Mouse (Mus musculus) frontal cortex, postnatal 36 days (tissue): ENCODE measurements around the gene Sstr3.

Experiments used
- DNase-seq, 2 experiments: peaks; one replicate each; pipeline ENCODE4 v3.0.0; 2022; ENCODE audit warnings: low spot score in 2 of 2

Gene Sstr3

GRCm38 (mm10) chr15:78559141-78559979 is 14.9 kb upstream of the Sstr3 start:
- DNase-seq: no peak

GRCm38 (mm10) chr15:78557693-78558535 is 13.4 kb upstream of the Sstr3 start:
- DNase-seq: no peak

GRCm38 (mm10) chr15:78554545-78555313 is 10.2 kb upstream of the Sstr3 start:
- no peak for DNase-seq

GRCm38 (mm10) chr15:78549189-78549734 is 4.8 kb upstream of the Sstr3 start:
- no peak for DNase-seq

GRCm38 (mm10) chr15:78548711-78549110 is 4.2 kb upstream of the Sstr3 start:
- DNase-seq: no peak

GRCm38 (mm10) chr15:78548336-78548665 is 3.8 kb upstream of the Sstr3 start:
- no peak for DNase-seq

- DNase-seq: no peak
These were observed 3.2 kb upstream of the Sstr3 start for GRCm38 (mm10) chr15:78547415-78548335.

- DNase-seq: no peak
These were observed 1.6 kb upstream of the Sstr3 start for GRCm38 (mm10) chr15:78546060-78546459.

GRCm38 (mm10) chr15:78544041-78544440 is 444 bp downstream of the Sstr3 start:
- no peak for DNase-seq

- DNase-seq: peak in 1 of 2 experiments; percentile 41
These were observed 1.6 kb downstream of the Sstr3 start for GRCm38 (mm10) chr15:78542767-78543303.

- no peak for DNase-seq
These were observed 2.3 kb downstream of the Sstr3 start for GRCm38 (mm10) chr15:78542098-78542766.

GRCm38 (mm10) chr15:78541606-78542005 is 2.9 kb downstream of the Sstr3 start:
- DNase-seq: no peak

GRCm38 (mm10) chr15:78541036-78541435 is 3.4 kb downstream of the Sstr3 start:
- DNase-seq: no peak

GRCm38 (mm10) chr15:78535723-78536421 is 8.6 kb downstream of the Sstr3 start:
- no peak for DNase-seq

GRCm38 (mm10) chr15:78533346-78533835 is 11.1 kb downstream of the Sstr3 start:
- DNase-seq: no peak

- DNase-seq: no peak
These were observed 11.7 kb downstream of the Sstr3 start for GRCm38 (mm10) chr15:78532566-78533345.

- peak; percentile 99 to 100 for DNase-seq
These were observed 12.5 kb downstream of the Sstr3 start for GRCm38 (mm10) chr15:78531901-78532469.

GRCm38 (mm10) chr15:78531451-78531720 is 13.1 kb downstream of the Sstr3 start:
- DNase-seq: no peak
